Mouse (Mus musculus) small intestine, adult 2 months (tissue): ENCODE measurements around the gene Mettl7a2.
"Not testable (repeated sequence)": the region's sequence is repeated elsewhere in the genome, so short reads cannot be mapped to it uniquely, and the experiment has no call there.

Source experiments
- CTCF ChIP-seq: fragments of 200-500 bp; IDR thresholded peaks from 2 replicates; pipeline ENCODE4 v1.5.1; 2012; ENCODE audit warnings: low read depth, mild to moderate bottlenecking, control low read depth, inconsistent platforms, low read length, moderate library complexity, mixed read lengths; ENCODE audit not compliant: insufficient replicate concordance, insufficient read length; ENCODE audit errors: extremely low read depth
- POLR2A ChIP-seq: fragments of 200-500 bp; IDR thresholded peaks from 2 replicates; pipeline ENCODE4 v1.6.1; 2012; ENCODE audit warnings: low read depth, mild to moderate bottlenecking, control low read depth, inconsistent platforms, low read length, moderate library complexity

DNA sequence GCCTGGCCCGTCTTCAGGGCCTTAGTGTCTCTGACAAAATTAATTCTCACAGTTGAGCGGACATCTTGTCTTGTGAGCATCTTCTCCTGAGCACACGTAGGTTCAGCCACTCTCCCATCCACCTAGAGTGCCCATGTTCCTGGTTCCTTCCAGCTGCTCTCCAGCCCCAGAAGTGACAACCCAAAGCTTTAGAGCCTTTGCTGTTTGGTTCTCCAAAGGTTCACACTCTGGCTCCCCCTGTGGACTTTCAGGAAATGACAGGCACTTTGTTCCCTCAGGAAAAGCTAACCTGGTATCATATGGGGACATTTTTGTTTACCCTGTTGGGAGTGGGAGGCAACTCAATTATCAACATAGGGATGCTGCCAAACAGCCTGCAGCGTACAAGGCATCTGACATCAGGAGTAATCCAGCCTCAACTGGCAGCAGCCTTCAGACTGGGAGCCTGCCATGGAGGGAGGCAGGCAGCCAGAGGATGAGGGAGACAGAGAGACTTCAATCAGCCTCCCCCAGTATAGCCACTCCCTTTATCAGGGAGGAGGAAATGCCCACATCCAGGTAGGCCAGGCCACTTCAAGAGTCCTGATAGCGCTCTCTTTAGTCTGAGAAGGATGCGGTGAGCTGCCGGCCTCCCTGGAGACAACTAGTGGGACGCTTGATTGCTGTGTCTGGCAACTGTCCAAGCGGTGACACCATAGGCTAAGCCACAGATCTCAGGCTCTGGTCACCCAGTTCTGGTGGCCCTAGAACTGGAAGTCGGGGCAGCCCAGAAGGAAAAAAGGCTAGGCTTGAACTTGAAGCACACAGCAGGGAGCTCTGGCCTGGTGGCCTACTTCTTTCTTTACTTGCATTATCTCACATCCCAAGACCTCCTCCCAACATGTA lies 20.7 kb upstream of the Mettl7a2 start:
- TF ChIP-seq POLR2A, CTCF: not testable (repeated sequence)
